Mouse (Mus musculus) limb, embryonic 14.5 days (tissue): Measurements from ENCODE around the gene BC017158. TPM values are rescaled to one million over a fixed set of nuclear protein-coding genes. Genes with fewer than 3 reads are reported as not detected.

ENCODE experiments used
- ATAC-seq: fragments of 200-750 bp; cut with Nextera tagmentation; 2 replicates; pipeline ENCODE4 v1.8.0; 2017; ENCODE audit warnings: low read depth, moderate number of reproducible peaks, moderate TSS enrichment; ENCODE audit not compliant: low FRiP score
- DNase-seq: peaks from one replicate; pipeline ENCODE4 v3.0.0-alpha.2; 2015; ENCODE audit warnings: low spot score
- H3K27ac ChIP-seq: fragments of 300-500 bp; sonication (generic); replicated peaks from 2 replicates; pipeline ENCODE4 v1.5.1; 2014; ENCODE audit warnings: low read depth, mild to moderate bottlenecking, low read length, moderate library complexity, mixed read lengths
- H3K27me3 ChIP-seq: fragments of 300-500 bp; sonication (generic); 2 replicates; pipeline ENCODE4 v1.6.1; 2014; ENCODE audit warnings: low read length, mixed read lengths; ENCODE audit not compliant: control insufficient read depth, insufficient read depth
- H3K36me3 ChIP-seq: fragments of 300-500 bp; sonication (generic); 2 replicates; pipeline ENCODE4 v1.6.1; 2014; ENCODE audit warnings: mild to moderate bottlenecking, low read length, moderate library complexity, mixed read lengths; ENCODE audit not compliant: control insufficient read depth, insufficient read depth
- H3K4me1 ChIP-seq: fragments of 300-500 bp; sonication (generic); 2 replicates; pipeline ENCODE4 v1.6.1; 2014; ENCODE audit warnings: antibody characterized with exemption, low read length, mixed read lengths; ENCODE audit not compliant: control insufficient read depth, insufficient read depth
- H3K4me2 ChIP-seq: fragments of 300-500 bp; sonication (generic); replicated peaks from 2 replicates; pipeline ENCODE4 v1.6.1; 2014; ENCODE audit warnings: low read depth, mild to moderate bottlenecking, low read length, moderate library complexity; ENCODE audit not compliant: severe bottlenecking
- H3K4me3 ChIP-seq: fragments of 300-500 bp; sonication (generic); replicated peaks from 2 replicates; pipeline ENCODE4 v1.5.1; 2014; ENCODE audit warnings: low read length
- H3K9ac ChIP-seq: fragments of 300-500 bp; sonication (generic); 2 replicates; pipeline ENCODE4 v1.6.1; 2014; ENCODE audit warnings: mild to moderate bottlenecking, low read depth, low read length, moderate library complexity; ENCODE audit not compliant: severe bottlenecking
- H3K9me3 ChIP-seq: fragments of 300-500 bp; sonication (generic); 2 replicates; pipeline ENCODE4 v1.6.1; 2016; ENCODE audit warnings: low read length; ENCODE audit not compliant: control insufficient read depth
- POLR2A ChIP-seq: fragments of 200-500 bp; IDR thresholded peaks from 2 replicates; pipeline ENCODE4 v1.8.0; 2012; ENCODE audit warnings: inconsistent platforms, mild to moderate bottlenecking, moderate library complexity, borderline replicate concordance; ENCODE audit not compliant: insufficient read depth, insufficient read length; ENCODE audit errors: extremely low read depth
- WGBS: fragments of 180-500 bp; shearing (Covaris S2); extraction: QIAGEN DNeasy Blood & Tissue Kit; methylation state at CpG from one replicate; pipeline ENCODE4 v1.1.7; 2014; 5-methylcytosine and 5-hydroxymethylcytosine counted together
- polyA plus RNA-seq, 2 experiments: library from polyadenylated mRNA; depleted of rRNA in 1 of 2; stranded (reverse) in 1 of 2; unstranded in 1 of 2; fragments of >200 nt; fragmentation: Nextera tagmentation in 1 of 2; extraction: Ambion mirVana in 1 of 2; gene quantifications; 2 replicates each; pipeline versions ENCODE4 v1.2.1 to v1.2.3; 2012 to 2014

The BC017158 gene
- polyA plus RNA-seq, 2 experiments, result 28.5 to 46.1 TPM

DNA sequence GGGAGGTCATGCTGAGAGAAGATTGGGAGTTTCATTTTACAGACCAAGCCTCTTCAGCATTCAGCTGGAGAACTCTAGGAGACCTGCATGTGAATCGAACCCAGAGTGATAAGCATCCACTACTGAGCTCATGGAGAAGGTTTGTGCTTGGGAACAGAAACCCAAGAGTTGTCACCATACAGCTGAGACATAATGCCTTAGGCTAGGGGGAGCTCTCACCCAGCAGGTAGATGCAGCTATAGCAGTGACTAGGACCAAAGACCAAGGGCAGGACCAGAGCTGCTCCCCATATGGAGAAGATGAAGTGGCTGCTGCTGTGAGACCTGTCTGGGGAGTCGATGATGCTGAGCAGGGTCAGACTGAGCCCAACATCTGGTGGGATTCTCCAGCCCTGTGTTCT is 15.6 kb upstream of the BC017158 start:
- no peaks in the 10 kb centered on the region for H3K36me3 ChIP-seq
- 79% methylated on average over 2 of the region's 2 CpGs for WGBS
- no peak for TF ChIP-seq POLR2A
- no peak for ATAC-seq
- H3K9me3 ChIP-seq, result no peaks in the 10 kb centered on the region
- H3K4me1 ChIP-seq, result no peaks in the 10 kb centered on the region
- H3K4me2 ChIP-seq, result no peak overlapping the region
- no peak overlapping the region for H3K9ac ChIP-seq
- no peak overlapping the region for H3K27ac ChIP-seq
- no peak overlapping the region for H3K4me3 ChIP-seq
- DNase-seq, result no peak
- H3K27me3 ChIP-seq, result no peaks in the 10 kb centered on the region

DNA sequence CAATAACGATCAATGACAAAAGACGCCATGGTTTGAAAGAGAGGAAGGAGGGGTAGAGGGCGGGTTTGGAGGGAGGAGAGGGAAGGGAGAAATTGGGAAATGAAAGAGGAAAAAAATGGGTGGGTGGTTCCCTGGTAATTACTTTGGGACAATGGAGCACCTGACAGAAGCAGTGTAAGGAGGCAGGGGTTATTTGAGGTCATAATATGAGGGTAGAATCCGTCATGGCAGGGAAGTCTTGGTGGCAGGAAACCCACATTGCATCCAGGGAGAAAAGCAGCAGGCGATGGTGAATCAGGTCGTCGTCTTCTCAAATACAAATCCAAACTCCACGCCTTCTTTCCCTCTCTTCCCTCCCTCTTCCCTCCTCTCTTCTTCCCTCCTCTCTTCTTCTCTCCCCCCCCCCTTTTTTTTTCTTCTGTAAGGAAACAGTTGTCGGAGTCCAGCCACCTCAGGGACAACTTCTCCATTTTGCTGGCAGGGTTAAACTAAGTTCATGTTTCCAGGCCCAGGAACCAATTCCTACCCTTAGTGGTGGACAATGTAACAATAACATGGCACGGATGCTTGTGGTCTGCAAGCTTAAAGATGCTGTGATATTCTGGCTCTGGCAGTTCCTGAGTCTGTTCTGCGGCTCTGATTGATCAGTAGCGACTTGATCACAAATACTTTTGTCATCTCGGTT is 14.5 kb upstream of the BC017158 start:
- DNase-seq (no peak), ATAC-seq (no peak)
- Histone ChIP-seq H3K4me3 (no peak overlapping the region), H3K4me2 (no peak overlapping the region), H3K9ac (no peak overlapping the region), H3K36me3 (no peaks in the 10 kb centered on the region), H3K4me1 (no peaks in the 10 kb centered on the region), H3K27ac (no peak overlapping the region), H3K27me3 (no peaks in the 10 kb centered on the region), H3K9me3 (no peaks in the 10 kb centered on the region)
- 74% methylated on average over 13 of the region's 13 CpGs for WGBS
- no peak for TF ChIP-seq POLR2A

DNA sequence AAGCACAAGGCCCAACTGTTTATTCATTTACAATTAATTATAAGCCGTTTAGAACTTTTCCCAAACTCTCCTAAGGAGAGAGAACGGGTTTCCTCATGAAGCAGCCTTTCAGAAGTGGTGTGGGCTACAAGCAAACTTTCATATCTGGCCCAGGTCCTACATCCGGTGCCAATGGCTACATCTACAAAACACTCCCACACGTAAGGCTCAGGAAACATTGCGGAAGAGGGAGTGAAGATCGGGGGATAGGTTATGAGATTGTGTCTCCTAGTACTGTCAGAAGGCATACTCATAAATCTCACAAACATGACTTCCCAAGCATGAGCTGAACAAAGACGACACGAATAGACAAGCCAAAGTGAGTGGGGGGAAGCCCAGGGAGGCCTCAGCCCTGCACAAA is 13.8 kb upstream of the BC017158 start:
- no peak overlapping the region for H3K4me3 ChIP-seq
- H3K4me1 ChIP-seq, result no peaks in the 10 kb centered on the region
- no peaks in the 10 kb centered on the region for H3K27me3 ChIP-seq
- DNase-seq (no peak), ATAC-seq (no peak)
- WGBS, result 71% methylated on average over 8 of the region's 8 CpGs
- no peak overlapping the region for H3K4me2 ChIP-seq
- TF ChIP-seq POLR2A, result no peak
- no peaks in the 10 kb centered on the region for H3K9me3 ChIP-seq
- no peak overlapping the region for H3K27ac ChIP-seq
- no peaks in the 10 kb centered on the region for H3K36me3 ChIP-seq
- H3K9ac ChIP-seq, result no peak overlapping the region

DNA sequence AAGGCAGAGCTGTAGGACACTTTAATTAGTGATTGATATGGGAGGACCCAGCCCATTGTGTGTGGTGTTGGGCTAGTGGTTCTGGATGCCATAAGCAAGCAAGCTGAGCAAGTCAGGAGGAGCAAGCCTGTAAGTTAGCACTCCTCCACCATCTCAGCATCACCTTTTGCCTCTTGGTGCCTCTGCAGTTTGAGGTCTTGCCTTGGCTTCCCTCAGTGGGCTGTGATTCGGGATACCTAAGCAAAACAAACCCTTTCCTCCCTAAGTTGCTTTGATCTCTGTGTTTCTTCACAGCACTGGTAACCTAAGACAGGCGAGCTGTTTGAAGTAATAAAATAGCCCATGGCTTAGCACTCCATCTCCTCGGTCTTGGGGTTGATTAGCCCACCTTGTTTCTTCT is 13.3 kb upstream of the BC017158 start:
- 20% methylated on average over 3 of the region's 3 CpGs for WGBS
- DNase-seq (no peak), ATAC-seq (no peak)
- H3K4me1 ChIP-seq, result no peaks in the 10 kb centered on the region
- no peaks in the 10 kb centered on the region for H3K27me3 ChIP-seq
- no peaks in the 10 kb centered on the region for H3K9me3 ChIP-seq
- no peak overlapping the region for H3K4me2 ChIP-seq
- no peak overlapping the region for H3K27ac ChIP-seq
- no peak overlapping the region for H3K9ac ChIP-seq
- no peak for TF ChIP-seq POLR2A
- H3K4me3 ChIP-seq, result no peak overlapping the region
- no peaks in the 10 kb centered on the region for H3K36me3 ChIP-seq

- Histone ChIP-seq H3K4me2 (no peak overlapping the region), H3K36me3 (no peaks in the 10 kb centered on the region), H3K4me3 (no peak overlapping the region), H3K27ac (no peak overlapping the region), H3K9me3 (no peaks in the 10 kb centered on the region), H3K27me3 (no peaks in the 10 kb centered on the region), H3K4me1 (no peaks in the 10 kb centered on the region), H3K9ac (no peak overlapping the region)
- no peak for DNase-seq
- no peak for ATAC-seq
- TF ChIP-seq POLR2A, result no peak
- 46% methylated on average over 8 of the region's 8 CpGs for WGBS
Measured at GRCm38 (mm10) chr7:128310229-128310688, 12.3 kb upstream of the BC017158 start.
